Mouse (Mus musculus) CH12.LX (cell line): ENCODE measurements around the gene Cask. TPM values are rescaled to one million over a fixed set of nuclear protein-coding genes. Genes with fewer than 3 reads are reported as not detected.

Source experiments
- DNase-seq: peaks from one replicate; pipeline ENCODE4 v3.0.0-alpha.2; 2013; ENCODE audit errors: extremely low read depth
- H3K27ac ChIP-seq: 2 replicates; pipeline ENCODE4 v1.5.1; 2012; ENCODE audit warnings: low read depth, mild to moderate bottlenecking, control low read depth, moderate library complexity; ENCODE audit not compliant: insufficient read depth
- H3K27me3 ChIP-seq: replicated peaks from 2 replicates; pipeline ENCODE3; 2012; ENCODE audit warnings: inconsistent platforms
- H3K36me3 ChIP-seq, 2 experiments: replicated peaks in 1 of 2; 2 replicates each; pipeline versions ENCODE3 to v1.6.1; 2012; ENCODE audit warnings: inconsistent platforms in 1 of 2, low read length in 1 of 2, mild to moderate bottlenecking in 1 of 2, mixed read lengths in 1 of 2, moderate library complexity in 1 of 2; ENCODE audit not compliant: control insufficient read depth in 1 of 2, insufficient read depth in 1 of 2
- H3K4me1 ChIP-seq, 2 experiments: 2 replicates each; pipeline ENCODE4 v1.6.1; 2012; ENCODE audit warnings: inconsistent platforms in 1 of 2, moderate library complexity in 1 of 2; ENCODE audit not compliant: insufficient read depth in 2 of 2, control insufficient read depth in 1 of 2
- H3K4me2 ChIP-seq: 2 replicates; pipeline ENCODE4 v1.6.1; 2012; ENCODE audit warnings: low read depth, mild to moderate bottlenecking, control low read depth; ENCODE audit not compliant: poor library complexity, insufficient read depth, severe bottlenecking
- H3K4me3 ChIP-seq, 3 experiments: fragments of 150-350 bp in 1 of 3; sonication (generic) in 1 of 3; replicated peaks in 1 of 3; 2 replicates each; pipeline versions ENCODE3 to v1.5.1; 2011 to 2012; ENCODE audit warnings: low read depth in 2 of 3, low read length in 2 of 3, mild to moderate bottlenecking in 2 of 3, moderate library complexity in 2 of 3, control low read depth in 1 of 3, improper control_type of control experiment in 1 of 3, inconsistent platforms in 1 of 3, mixed read lengths in 1 of 3; ENCODE audit not compliant: poor library complexity in 1 of 3
- H3K79me2 ChIP-seq: replicated peaks from 2 replicates; pipeline ENCODE4 v1.6.1; 2012; ENCODE audit warnings: mild to moderate bottlenecking, moderate library complexity; ENCODE audit not compliant: control insufficient read depth, poor library complexity, insufficient read depth, severe bottlenecking; ENCODE audit errors: extremely low read depth
- H3K9ac ChIP-seq: 2 replicates; pipeline ENCODE4 v1.6.1; 2012; ENCODE audit warnings: low read depth, mild to moderate bottlenecking, control low read depth, moderate library complexity; ENCODE audit not compliant: insufficient read depth
- H3K9me3 ChIP-seq: replicated peaks from 2 replicates; pipeline ENCODE3; 2012; ENCODE audit warnings: low read length, inconsistent platforms, mixed read lengths
- BHLHE40 ChIP-seq: IDR thresholded peaks from 2 replicates; pipeline ENCODE4 v1.6.1; 2011; ENCODE audit warnings: mild to moderate bottlenecking, low read depth, low read length, improper control_type of control experiment
- CHD2 ChIP-seq: IDR thresholded peaks from 2 replicates; pipeline ENCODE4 v1.6.1; 2011; ENCODE audit warnings: low read length, improper control_type of control experiment
- CTCF ChIP-seq, 2 experiments: IDR thresholded peaks in 1 of 2; conservative IDR thresholded peaks in 1 of 2; 2 replicates each; pipeline ENCODE4 v1.5.1; 2011 to 2012; ENCODE audit warnings: low read depth in 2 of 2, low read length in 2 of 2, improper control_type of control experiment in 1 of 2, inconsistent platforms in 1 of 2, mild to moderate bottlenecking in 1 of 2, moderate library complexity in 1 of 2
- ELF1 ChIP-seq: IDR thresholded peaks from 2 replicates; pipeline ENCODE4 v1.6.1; 2014; ENCODE audit warnings: low read depth, mild to moderate bottlenecking, inconsistent platforms, low read length, improper control_type of control experiment
- ETS1 ChIP-seq: conservative IDR thresholded peaks from 2 replicates; pipeline ENCODE4 v1.6.1; 2012; ENCODE audit warnings: low read depth, mild to moderate bottlenecking, inconsistent platforms, low read length, improper control_type of control experiment, moderate library complexity
- GABPA ChIP-seq: IDR thresholded peaks from 2 replicates; pipeline ENCODE4 v1.6.1; 2012; ENCODE audit warnings: low read depth, low read length, improper control_type of control experiment, inconsistent platforms; ENCODE audit not compliant: insufficient replicate concordance
- HCFC1 ChIP-seq: IDR thresholded peaks from 2 replicates; pipeline ENCODE4 v1.6.1; 2012; ENCODE audit warnings: low read depth, mild to moderate bottlenecking, inconsistent platforms, low read length, improper control_type of control experiment
- JUN ChIP-seq: IDR thresholded peaks from 2 replicates; pipeline ENCODE4 v1.6.1; 2011; ENCODE audit warnings: low read depth, mild to moderate bottlenecking, low read length, improper control_type of control experiment, moderate library complexity; ENCODE audit not compliant: insufficient read depth
- JUND ChIP-seq: conservative IDR thresholded peaks from 2 replicates; pipeline ENCODE4 v1.6.1; 2011; ENCODE audit warnings: low read depth, low read length, improper control_type of control experiment
- MAFK ChIP-seq: IDR thresholded peaks from 2 replicates; pipeline ENCODE4 v1.6.1; 2011; ENCODE audit warnings: low read length, improper control_type of control experiment; ENCODE audit not compliant: insufficient replicate concordance
- MAX ChIP-seq: IDR thresholded peaks from 2 replicates; pipeline ENCODE4 v1.6.1; 2011; ENCODE audit warnings: low read length, improper control_type of control experiment
- MEF2A ChIP-seq: IDR thresholded peaks from 2 replicates; pipeline ENCODE4 v1.6.1; 2014; ENCODE audit warnings: low read depth, mild to moderate bottlenecking, inconsistent platforms, low read length, improper control_type of control experiment, borderline replicate concordance
- MYC ChIP-seq: IDR thresholded peaks from 2 replicates; pipeline ENCODE4 v1.6.1; 2011; ENCODE audit warnings: low read depth, mild to moderate bottlenecking, improper control_type of control experiment, low read length
- NRF1 ChIP-seq: IDR thresholded peaks from 2 replicates; pipeline ENCODE4 v1.6.1; 2014; ENCODE audit warnings: low read depth, mild to moderate bottlenecking, inconsistent platforms, low read length, improper control_type of control experiment, moderate library complexity
- PAX5 ChIP-seq: IDR thresholded peaks from 2 replicates; pipeline ENCODE4 v1.6.1; 2012; ENCODE audit warnings: low read length, inconsistent platforms, mixed read lengths
- POLR2A ChIP-seq: IDR thresholded peaks from 2 replicates; pipeline ENCODE4 v1.6.1; 2011; ENCODE audit warnings: low read depth, mild to moderate bottlenecking, improper control_type of control experiment, low read length
- POLR2AphosphoS2 ChIP-seq: IDR thresholded peaks from 2 replicates; pipeline ENCODE4 v1.6.1; 2011; ENCODE audit warnings: low read depth, low read length, improper control_type of control experiment
- RAD21 ChIP-seq: IDR thresholded peaks from 2 replicates; pipeline ENCODE4 v1.6.1; 2011; ENCODE audit warnings: low read depth, mild to moderate bottlenecking, low read length, improper control_type of control experiment, moderate library complexity
- RCOR1 ChIP-seq: conservative IDR thresholded peaks from 2 replicates; pipeline ENCODE4 v1.6.1; 2012; ENCODE audit warnings: low read depth, mild to moderate bottlenecking, inconsistent platforms, low read length, improper control_type of control experiment
- SMC3 ChIP-seq: IDR thresholded peaks from 2 replicates; pipeline ENCODE4 v1.6.1; 2011; ENCODE audit warnings: low read depth, low read length, improper control_type of control experiment
- TBP ChIP-seq: conservative IDR thresholded peaks from 2 replicates; pipeline ENCODE4 v1.6.1; 2011; ENCODE audit warnings: low read depth, low read length, improper control_type of control experiment
- TCF12 ChIP-seq: IDR thresholded peaks from 2 replicates; pipeline ENCODE4 v1.6.1; 2014; ENCODE audit warnings: low read depth, mild to moderate bottlenecking, inconsistent platforms, low read length, improper control_type of control experiment
- UBTF ChIP-seq: IDR thresholded peaks from 2 replicates; pipeline ENCODE4 v1.6.1; 2012; ENCODE audit warnings: low read depth, mild to moderate bottlenecking, inconsistent platforms, low read length, improper control_type of control experiment, moderate library complexity
- USF1 ChIP-seq: IDR thresholded peaks from 2 replicates; pipeline ENCODE4 v1.6.1; 2014; ENCODE audit warnings: low read depth, mild to moderate bottlenecking, inconsistent platforms, low read length, improper control_type of control experiment
- ZKSCAN1 ChIP-seq: IDR thresholded peaks from 2 replicates; pipeline ENCODE4 v1.6.1; 2012; ENCODE audit warnings: low read depth, inconsistent platforms, low read length, improper control_type of control experiment, borderline replicate concordance
- ZMIZ1 ChIP-seq: IDR thresholded peaks from 2 replicates; pipeline ENCODE4 v1.6.1; 2012; ENCODE audit warnings: low read depth, mild to moderate bottlenecking, inconsistent platforms, low read length, improper control_type of control experiment
- ZNF384 ChIP-seq: IDR thresholded peaks from 2 replicates; pipeline ENCODE4 v1.6.1; 2012; ENCODE audit warnings: low read depth, low read length, improper control_type of control experiment, inconsistent platforms
- dilution Hi-C: fragments of 300-500 bp; cut with MboI; formaldehyde crosslinking; loops from 2 replicates; pipeline ENCODE4 v1.14.3; 2020; ENCODE audit warnings: low sequenced_read_pairs; ENCODE audit not compliant: extremely low pct_unique_long_range_greater_than_20kb, extremely low pct_ligation_motif_present
- in situ Hi-C: fragments of 300-500 bp; cut with MboI; formaldehyde crosslinking; loops from 3 replicates; pipeline ENCODE4 v1.14.3; 2019; ENCODE audit warnings: low sequenced_read_pairs, low pct_ligation_motif_present, low pct_unique_long_range_greater_than_20kb, mixed read lengths
- polyA plus RNA-seq: library from polyadenylated mRNA; unstranded; fragments of >175 nt; gene quantifications from 2 replicates; pipeline ENCODE4 v1.2.1, GENCODE M21; 2012; ENCODE audit warnings: low read depth; ENCODE audit not compliant: insufficient read length
- total RNA-seq, 2 experiments: library from RNA; depleted of rRNA; stranded (reverse); fragments of 300-350 nt in 1 of 2; fragments of >200 nt in 1 of 2; gene quantifications; 2 replicates each; pipeline ENCODE4 v1.2.3; 2012 to 2014

Gene Cask
- total and polyA plus RNA-seq, 3 experiments = 0.40 to 5.0 (median 0.49) TPM

DNA sequence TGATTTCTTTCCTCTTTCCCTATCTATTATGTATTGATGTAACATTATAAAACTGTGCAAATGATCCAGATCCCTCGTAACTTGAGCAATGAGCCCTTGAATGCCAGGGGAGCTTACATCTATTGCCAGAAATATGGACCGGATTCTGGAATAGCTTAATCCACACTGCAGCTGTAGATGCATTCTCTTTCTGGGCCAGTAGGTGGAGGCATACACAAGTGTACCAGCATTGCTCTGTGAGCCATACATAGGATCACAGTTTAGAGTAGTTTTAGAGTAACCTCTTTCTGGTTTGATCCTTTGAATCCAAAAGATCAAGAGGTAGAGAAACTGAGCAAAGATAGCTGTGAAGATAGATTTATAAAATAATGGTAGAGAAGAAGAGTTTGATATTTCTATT lies 141.0 kb downstream of the Cask start:
- no peak overlapping the region for H3K4me3 ChIP-seq
- no peak overlapping the region for H3K4me2 ChIP-seq
- dilution Hi-C loops (no loop called here), in situ Hi-C loops (no loop called here)
- no peak overlapping the region for H3K27ac ChIP-seq
- peak; percentile 48 for DNase-seq
- H3K9ac ChIP-seq = no peak overlapping the region
- no peaks in the 10 kb centered on the region for H3K9me3 ChIP-seq
- no peaks in the 10 kb centered on the region for H3K36me3 ChIP-seq
- H3K27me3 ChIP-seq = no peaks in the 10 kb centered on the region
- H3K4me1 ChIP-seq = no peaks in the 10 kb centered on the region
- H3K79me2 ChIP-seq = no peaks in the 10 kb centered on the region
- TF ChIP-seq POLR2A (no peak), CHD2 (no peak), GABPA (no peak), ELF1 (no peak), MAFK (no peak), ETS1 (no peak), UBTF (no peak), PAX5 (no peak), RAD21 (peak; percentile 88), HCFC1 (no peak), ZNF384 (no peak), JUND (no peak), MEF2A (no peak), MYC (no peak), POLR2AphosphoS2 (no peak), BHLHE40 (no peak), ZKSCAN1 (no peak), MAX (no peak), NRF1 (no peak), ZMIZ1 (no peak), TBP (no peak), SMC3 (peak; percentile 56), RCOR1 (no peak), CTCF (conservative IDR thresholded peaks at IDR 0.05 in 1 of 2, IDR thresholded peaks at IDR 0.05 in 1 of 2; ENCODE audit: low read depth in 2 of 2, low read length in 2 of 2) (peak; percentile 59 to 72)

GRCm38 (mm10) chrX:13705051-13705450 lies 146.1 kb downstream of the Cask start:
- H3K9me3 ChIP-seq = no peaks in the 10 kb centered on the region
- no peaks in the 10 kb centered on the region for H3K4me1 ChIP-seq
- no peak overlapping the region for H3K27ac ChIP-seq
- dilution Hi-C loops = no loop called here
- no peak overlapping the region for H3K4me2 ChIP-seq
- H3K4me3 ChIP-seq = no peak overlapping the region
- DNase-seq = no peak
- no peaks in the 10 kb centered on the region for H3K79me2 ChIP-seq
- no peaks in the 10 kb centered on the region for H3K36me3 ChIP-seq
- no peak for TF ChIP-seq BHLHE40
- no peak for TF ChIP-seq ZMIZ1
- no peak for TF ChIP-seq HCFC1
- TF ChIP-seq TCF12 = no peak
- TF ChIP-seq GABPA = no peak
- no peak for TF ChIP-seq TBP
- no peak for TF ChIP-seq POLR2A
- no peak for TF ChIP-seq JUND
- no peak for TF ChIP-seq ZNF384
- TF ChIP-seq JUN = no peak
- TF ChIP-seq UBTF = no peak
- no peak for TF ChIP-seq MYC
- TF ChIP-seq USF1 = no peak
- TF ChIP-seq RAD21 = no peak
- TF ChIP-seq SMC3 = no peak
- H3K27me3 ChIP-seq = no peaks in the 10 kb centered on the region
- no peak overlapping the region for H3K9ac ChIP-seq
- in situ Hi-C loops = no loop called here
